Mouse (Mus musculus) cerebellum, adult 8-10 months (tissue): ENCODE data around the gene Mfn2.
"Not testable (repeated sequence)": the region's sequence is repeated elsewhere in the genome, so short reads cannot be mapped to it uniquely, and the experiment has no call there.

Experiments
- DNase-seq: peaks from one replicate; pipeline ENCODE4 v3.0.0; 2022

Mfn2 gene

DNA sequence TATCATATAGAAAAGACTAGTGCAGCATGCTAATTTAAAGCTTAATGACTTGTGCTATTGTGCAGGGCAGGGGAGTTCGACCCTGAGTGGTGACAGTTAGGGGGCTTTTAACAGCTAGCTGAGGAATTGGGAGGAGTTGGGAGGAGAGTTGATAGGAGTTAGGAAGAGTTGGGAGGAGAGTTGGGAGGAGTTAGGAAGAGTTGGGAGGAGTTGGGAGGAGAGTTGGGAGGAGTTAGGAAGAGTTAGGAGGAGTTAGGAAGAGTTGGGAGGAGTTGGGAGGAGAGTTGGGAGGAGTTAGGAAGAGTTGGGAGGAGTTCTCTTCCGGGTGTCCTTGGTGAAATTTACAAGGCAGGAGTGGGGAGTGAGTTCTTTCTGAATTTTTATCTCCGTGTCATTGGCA, 37.7 kb downstream of the Mfn2 start:
- DNase-seq = not testable (repeated sequence)

GRCm38 (mm10) chr4:147866056-147866455, 38.4 kb downstream of the Mfn2 start:
- no peak for DNase-seq

GRCm38 (mm10) chr4:147865651-147866050, 38.9 kb downstream of the Mfn2 start:
- no peak for DNase-seq

- no peak for DNase-seq
Measured at GRCm38 (mm10) chr4:147862051-147862450, 42.5 kb downstream of the Mfn2 start.

- DNase-seq = no peak
Measured at GRCm38 (mm10) chr4:147850776-147851175, 53.7 kb downstream of the Mfn2 start.

GRCm38 (mm10) chr4:147848584-147848991, 55.9 kb downstream of the Mfn2 start:
- DNase-seq = no peak

- DNase-seq = peak; percentile 73
Measured at GRCm38 (mm10) chr4:147847614-147848583, 56.6 kb downstream of the Mfn2 start, which contains the start of gene Zfp933. Gene Zfp933 (minus strand): TSS chr4:147848366.

DNA sequence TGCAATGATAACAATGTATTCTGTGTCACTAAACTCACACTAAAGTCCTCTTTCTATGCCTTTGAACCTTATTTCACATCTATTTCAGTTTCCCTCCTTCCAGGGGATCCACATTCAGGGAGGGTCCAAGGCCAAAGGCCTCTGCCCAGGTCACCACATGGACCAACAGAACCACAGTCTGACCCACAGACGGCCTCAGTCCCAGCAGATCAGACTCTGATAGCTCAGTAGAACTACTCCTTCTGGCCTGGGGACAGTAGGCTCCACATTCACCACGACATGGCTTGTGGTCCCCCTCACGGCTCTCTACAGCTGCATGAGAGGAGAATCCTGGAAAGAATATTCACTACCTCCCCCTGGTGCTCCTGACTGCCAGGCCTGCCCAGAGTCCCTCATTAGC, 61.6 kb downstream of the Mfn2 start:
- DNase-seq = no peak

DNA sequence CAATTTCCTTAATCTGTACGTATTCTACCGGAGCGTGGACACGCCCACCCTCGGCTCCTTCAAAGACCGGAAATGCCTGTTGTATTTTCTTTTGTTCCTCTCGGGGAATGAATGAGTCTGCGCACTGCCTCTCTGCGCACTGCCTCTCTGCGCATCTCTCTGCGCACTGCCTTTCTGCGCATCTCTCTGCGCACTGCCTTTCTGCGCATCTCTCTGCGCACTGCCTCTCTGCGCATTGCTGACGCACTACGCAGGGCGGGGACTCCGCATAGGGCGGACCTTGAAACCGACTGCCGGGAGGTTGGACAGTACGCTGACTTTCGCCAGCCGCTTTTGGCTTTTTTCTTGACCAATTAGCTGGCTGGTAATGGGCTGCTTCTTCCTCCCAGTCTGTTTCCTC, 65.2 kb downstream of the Mfn2 start:
- peak; percentile 25 for DNase-seq

- no peak for DNase-seq
Measured at GRCm38 (mm10) chr4:147824389-147824788, 80.1 kb downstream of the Mfn2 start.
